Mouse (Mus musculus) lung, postnatal 0 days (tissue): Measurements from ENCODE around the gene Ctcf. TPM values are rescaled to one million over a fixed set of nuclear protein-coding genes. Genes with fewer than 3 reads are reported as not detected.

Source experiments
- ATAC-seq: fragments of 200-750 bp; cut with Nextera tagmentation; 2 replicates; pipeline ENCODE4 v1.8.0; 2017; ENCODE audit warnings: moderate library complexity
- DNase-seq: peaks from one replicate; pipeline ENCODE4 v3.0.0-alpha.2; 2016; ENCODE audit warnings: low spot score
- H3K27ac ChIP-seq: fragments of 300-500 bp; sonication (generic); 2 replicates; pipeline ENCODE4 v1.5.1; 2014; ENCODE audit warnings: antibody characterized with exemption, mild to moderate bottlenecking, low read length, mixed read lengths
- H3K27me3 ChIP-seq: fragments of 300-500 bp; sonication (generic); replicated peaks from 2 replicates; pipeline ENCODE4 v1.6.1; 2014; ENCODE audit warnings: low read length, mixed read lengths; ENCODE audit not compliant: insufficient read depth
- H3K36me3 ChIP-seq: fragments of 300-500 bp; sonication (generic); 2 replicates; pipeline ENCODE4 v1.6.1; 2014; ENCODE audit warnings: low read length, mixed read lengths; ENCODE audit not compliant: insufficient read depth
- H3K4me1 ChIP-seq: fragments of 300-500 bp; sonication (generic); 2 replicates; pipeline ENCODE4 v1.6.1; 2014; ENCODE audit warnings: antibody characterized with exemption, low read depth, low read length, mixed read lengths; ENCODE audit not compliant: insufficient read depth
- H3K4me2 ChIP-seq: fragments of 300-500 bp; sonication (generic); replicated peaks from 2 replicates; pipeline ENCODE4 v1.6.1; 2014; ENCODE audit warnings: low read depth, mild to moderate bottlenecking, low read length, moderate library complexity, mixed read lengths
- H3K4me3 ChIP-seq: fragments of 300-500 bp; sonication (generic); 2 replicates; pipeline ENCODE4 v1.5.1; 2014; ENCODE audit warnings: low read depth, low read length
- H3K9ac ChIP-seq: fragments of 300-500 bp; sonication (generic); replicated peaks from 2 replicates; pipeline ENCODE4 v1.6.1; 2014; ENCODE audit warnings: low read depth, mild to moderate bottlenecking
- H3K9me3 ChIP-seq: fragments of 300-500 bp; sonication (generic); 2 replicates; pipeline ENCODE4 v1.6.1; 2016; ENCODE audit warnings: low read length, mixed read lengths
- CTCF ChIP-seq: IDR thresholded peaks from 2 replicates; pipeline ENCODE4 v1.5.1; 2016; ENCODE audit warnings: antibody characterized with exemption, mild to moderate bottlenecking
- EP300 ChIP-seq: IDR thresholded peaks from 2 replicates; pipeline ENCODE4 v1.6.1; 2016; ENCODE audit warnings: antibody characterized with exemption, mild to moderate bottlenecking, control low read depth
- WGBS: fragments of 180-500 bp; shearing (Covaris S2); extraction: QIAGEN DNeasy Blood & Tissue Kit; methylation state at CpG from one replicate; pipeline ENCODE4 v1.1.7; 2014; 5-methylcytosine and 5-hydroxymethylcytosine counted together
- polyA plus RNA-seq: library from polyadenylated mRNA; unstranded; fragments of >200 nt; fragmentation: Nextera tagmentation; extraction: Ambion mirVana; gene quantifications from 2 replicates; pipeline ENCODE4 v1.2.1, GENCODE M21; 2015

Gene Ctcf
- 71.3 and 73.6 TPM in 2 replicates for polyA plus RNA-seq

DNA sequence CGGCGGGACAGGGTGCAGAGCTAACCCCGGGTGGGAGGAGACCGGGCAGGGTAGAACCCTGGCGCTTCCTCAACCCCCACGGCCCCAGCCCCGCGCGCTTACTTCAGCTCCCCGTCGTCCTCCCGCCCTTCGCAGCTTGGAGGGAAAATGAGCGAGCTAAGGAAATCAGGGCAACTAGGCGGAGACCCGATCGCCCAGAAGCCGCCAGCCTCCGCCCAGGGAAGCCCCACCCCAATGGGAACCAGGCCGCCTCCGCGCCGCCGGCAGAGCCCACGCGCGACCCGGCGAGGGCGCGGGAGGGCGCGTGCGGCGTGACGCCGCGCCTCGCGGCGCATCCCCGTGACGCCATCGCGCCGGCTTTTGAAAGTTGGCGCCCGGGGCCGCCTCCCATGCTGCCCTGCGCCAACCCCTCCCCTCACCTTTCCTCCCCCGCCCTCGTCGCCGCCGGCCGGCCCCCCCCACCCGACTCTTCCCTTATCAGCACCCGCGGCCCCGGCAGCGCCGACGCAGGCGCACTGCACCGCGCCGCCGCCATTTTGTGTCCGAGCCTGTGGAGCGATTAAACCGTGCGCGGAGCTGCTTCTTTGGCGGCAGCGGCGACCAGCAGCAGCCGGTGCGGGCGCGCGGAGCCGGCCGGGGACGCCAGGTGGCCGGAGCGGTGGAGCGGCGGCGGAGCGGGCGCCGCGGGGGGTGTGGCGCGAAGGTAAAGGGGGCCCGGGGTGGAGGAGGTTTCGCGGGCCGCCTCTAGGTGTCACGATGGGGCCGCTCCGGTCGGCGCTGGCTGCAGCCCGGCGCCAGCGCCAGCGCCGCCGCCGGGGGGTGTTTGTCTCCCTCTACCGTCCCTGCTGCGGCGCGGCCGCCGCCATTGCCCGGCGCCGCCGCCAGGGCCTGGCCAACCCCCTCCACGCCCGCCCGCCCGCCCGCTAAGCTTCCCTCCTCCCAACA, at the start of gene Ctcf:
Gene Ctcf (plus strand): TSS at position 551 of the 945 bp plus-strand sequence.
- no peaks in the 10 kb centered on the region for H3K36me3 ChIP-seq
- H3K9me3 ChIP-seq: no peaks in the 10 kb centered on the region
- H3K4me3 ChIP-seq: peak within 1 kb of the TSS; percentile 94
- no peaks in the 10 kb centered on the region for H3K27me3 ChIP-seq
- DNase-seq (peak; percentile 96), ATAC-seq (peak; percentile 94)
- under 1% methylated on average over 47 of the region's 126 CpGs for WGBS
- peak within 1 kb of the TSS; percentile 88 for H3K4me2 ChIP-seq
- H3K27ac ChIP-seq: peak within 1 kb of the TSS; percentile 99
- peak within 1 kb of the TSS; percentile 89 for H3K9ac ChIP-seq
- TF ChIP-seq CTCF (peak; percentile 46), EP300 (no peak)
- H3K4me1 ChIP-seq: peaks cover 7% of the 10 kb centered on the region; the same call in 1 of the 2 replicates

DNA sequence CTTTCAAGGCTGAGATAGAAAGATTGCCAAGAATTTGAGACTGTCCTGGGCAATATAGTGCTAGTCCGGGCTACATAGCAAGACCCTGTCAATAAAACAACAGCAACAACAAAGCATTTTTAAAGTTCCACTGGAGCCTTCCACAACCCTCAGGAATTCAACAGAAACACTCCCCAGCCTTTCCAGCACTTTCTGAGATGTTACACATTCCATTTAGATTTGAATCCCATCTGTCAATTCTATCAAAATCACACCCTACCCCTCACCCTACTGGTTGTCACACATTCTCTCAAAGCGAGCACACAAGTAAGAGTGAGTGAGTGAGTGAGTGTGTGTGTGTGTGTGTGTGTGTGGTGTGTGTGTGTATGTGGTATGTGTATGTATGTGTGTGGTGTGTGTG, 43.9 kb upstream of the Ctcf start:
- no peak for TF ChIP-seq EP300
- DNase-seq (peak; percentile 16), ATAC-seq (no peak)
- no peaks in the 10 kb centered on the region for H3K36me3 ChIP-seq
- no peaks in the 10 kb centered on the region for H3K4me1 ChIP-seq
- H3K9ac ChIP-seq: no peak overlapping the region
- no peak overlapping the region for H3K4me3 ChIP-seq
- 58% methylated on average over 2 of the region's 2 CpGs for WGBS
- H3K27me3 ChIP-seq: no peaks in the 10 kb centered on the region
- H3K9me3 ChIP-seq: no peaks in the 10 kb centered on the region
- H3K27ac ChIP-seq: no peak overlapping the region
- H3K4me2 ChIP-seq: no peak overlapping the region

DNA sequence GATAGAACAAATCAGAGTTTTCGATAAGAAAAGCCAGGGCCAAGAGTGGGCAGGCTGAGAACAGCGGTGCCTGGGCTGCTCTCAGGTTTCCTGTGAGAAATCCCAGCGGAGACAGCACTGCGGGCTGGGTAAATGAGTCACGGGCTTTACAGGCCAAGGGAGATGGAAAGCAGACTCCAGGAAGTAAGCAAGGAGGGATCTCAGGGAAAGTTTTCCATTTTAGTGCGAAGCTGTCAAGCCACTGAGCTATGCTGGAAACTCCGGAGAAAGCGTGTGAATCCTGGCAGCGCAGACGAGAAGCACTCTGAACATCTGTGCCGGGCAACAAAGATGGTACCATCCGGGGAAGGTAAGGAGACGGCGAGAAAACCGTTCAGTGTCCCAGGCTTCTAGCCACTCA, 42.5 kb upstream of the Ctcf start:
- H3K4me2 ChIP-seq: no peak overlapping the region; the same call in 1 of the 2 replicates
- no peaks in the 10 kb centered on the region for H3K9me3 ChIP-seq
- TF ChIP-seq CTCF: no peak
- no peak for TF ChIP-seq EP300
- ATAC-seq: no peak
- H3K9ac ChIP-seq: no peak overlapping the region
- H3K27me3 ChIP-seq: no peaks in the 10 kb centered on the region
- H3K4me3 ChIP-seq: no peak overlapping the region
- WGBS: 14% methylated on average over 15 of the region's 15 CpGs
- DNase-seq: peak; percentile 51
- H3K27ac ChIP-seq: peak overlapping the region; percentile 59; the same call in 1 of the 2 replicates
- H3K36me3 ChIP-seq: no peaks in the 10 kb centered on the region
- no peaks in the 10 kb centered on the region for H3K4me1 ChIP-seq

DNA sequence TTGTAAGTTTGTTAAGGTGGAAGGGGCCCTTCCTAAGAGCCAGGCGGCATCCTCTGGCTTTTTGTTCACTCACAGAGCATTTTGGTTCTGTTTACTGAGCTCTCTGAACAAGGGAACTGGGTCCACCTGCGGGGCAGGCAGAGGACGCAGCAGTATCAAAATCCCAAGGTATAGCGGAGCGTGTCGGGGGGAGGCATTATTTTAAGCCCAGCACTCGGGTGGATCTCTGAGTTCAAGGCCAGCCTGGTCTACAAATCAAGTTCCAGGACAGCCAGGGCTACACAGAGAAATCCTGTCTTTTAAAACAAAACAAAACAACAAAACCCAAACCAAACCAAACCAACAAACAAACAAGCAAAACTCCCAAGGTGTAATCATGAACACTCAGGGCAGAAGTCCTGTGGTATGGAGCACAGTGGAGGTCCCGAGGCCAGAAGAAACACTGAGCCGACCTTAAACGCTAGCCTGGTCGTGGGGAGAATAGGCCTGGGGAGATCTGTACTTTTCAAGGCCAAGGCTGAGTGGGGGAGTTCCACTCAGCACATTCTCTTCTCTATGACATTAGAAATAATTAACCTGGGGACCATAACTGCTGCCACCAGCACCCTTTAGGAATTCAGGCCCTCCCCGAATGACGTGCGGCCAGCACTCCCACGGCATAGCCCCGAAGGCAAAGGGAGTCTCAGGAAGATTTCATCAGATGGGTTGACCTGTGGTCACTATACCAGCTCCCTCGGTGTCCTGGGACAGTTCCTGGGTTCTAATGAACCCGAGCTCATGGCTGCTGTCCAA, 41.7 kb upstream of the Ctcf start:
- H3K27me3 ChIP-seq: no peaks in the 10 kb centered on the region
- TF ChIP-seq CTCF (no peak), EP300 (no peak)
- no peaks in the 10 kb centered on the region for H3K36me3 ChIP-seq
- 54% methylated on average over 18 of the region's 18 CpGs for WGBS
- H3K27ac ChIP-seq: no peak overlapping the region
- DNase-seq (peak; percentile 44), ATAC-seq (no peak)
- H3K4me3 ChIP-seq: no peak overlapping the region
- H3K9me3 ChIP-seq: no peaks in the 10 kb centered on the region
- no peak overlapping the region for H3K9ac ChIP-seq
- no peaks in the 10 kb centered on the region for H3K4me1 ChIP-seq
- H3K4me2 ChIP-seq: no peak overlapping the region

DNA sequence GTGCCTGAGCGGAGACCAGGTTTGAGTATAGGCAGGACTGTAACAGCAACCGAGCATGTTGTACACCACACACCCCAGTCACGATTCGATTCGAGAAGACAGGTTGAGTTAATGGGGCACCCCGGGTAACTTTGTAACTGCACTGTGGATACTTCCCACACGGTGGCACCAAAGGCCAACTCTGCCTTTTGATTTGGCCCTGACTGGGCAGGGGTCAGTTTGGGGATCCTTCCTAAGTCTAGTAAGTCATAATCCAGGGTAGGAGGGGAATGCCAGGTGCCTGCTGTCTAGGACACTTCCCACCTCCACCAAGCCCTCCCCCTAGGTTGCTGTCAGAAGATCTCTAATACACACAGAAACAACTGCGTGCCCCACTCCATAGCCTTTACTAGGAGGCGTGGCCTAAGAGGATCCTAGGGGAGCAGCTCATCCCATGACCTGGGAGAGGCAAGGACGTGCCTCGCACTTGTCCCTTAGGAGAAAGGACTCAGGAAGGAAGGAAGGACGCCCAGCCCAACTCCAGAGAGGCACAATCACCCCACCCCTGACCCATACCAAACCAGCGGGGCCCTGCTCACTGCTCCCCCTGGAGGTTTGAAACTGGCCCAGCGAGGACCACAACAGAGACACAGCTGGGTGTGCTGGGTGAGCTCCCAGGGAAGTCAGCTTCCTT, 39.9 kb upstream of the Ctcf start:
- Histone ChIP-seq H3K4me1 (no peaks in the 10 kb centered on the region), H3K36me3 (no peaks in the 10 kb centered on the region), H3K9ac (0 out of 2 replicates have a peak overlapping the region, but pooled peaks have one; percentile 6), H3K27ac (peak overlapping the region; percentile 73), H3K4me2 (peak overlapping the region; percentile 65), H3K27me3 (no peaks in the 10 kb centered on the region), H3K9me3 (no peaks in the 10 kb centered on the region), H3K4me3 (peak overlapping the region; percentile 15)
- TF ChIP-seq EP300 (peak; percentile 88), CTCF (peak; percentile 84)
- ATAC-seq (peak; percentile 94), DNase-seq (peak; percentile 86)
- WGBS: 4% methylated on average over 14 of the region's 14 CpGs
